Mouse (Mus musculus) adrenal gland, adult 18-20 months (tissue): Measurements from ENCODE around the gene 1700012B07Rik. TPM values are rescaled to one million over a fixed set of nuclear protein-coding genes. Genes with fewer than 3 reads are reported as not detected.

Experiments
- DNase-seq, 2 experiments: peaks; one replicate each; pipeline ENCODE4 v3.0.0; 2021 to 2022; ENCODE audit warnings: low spot score in 2 of 2
- long read RNA-seq, 2 experiments: library from polyadenylated mRNA; stranded (forward); transcript quantifications; one replicate each; pipeline ENCODE4 v2.0.0; 2021
- total RNA-seq, 2 experiments: library from RNA; stranded (reverse); gene quantifications; 1 replicate in 1 of 2; 2 replicates in 1 of 2; pipeline ENCODE4 v1.2.3; 2021

1700012B07Rik gene
- not detected for total RNA-seq
- long read RNA-seq, experiment 1: 0 reads
- long read RNA-seq, experiment 2: 0 reads

- no peak for DNase-seq
Measured at GRCm38 (mm10) chr11:109827946-109828345, at the start of gene 1700012B07Rik. 1700012B07Rik (minus strand) TSS chr11:109828046.

GRCm38 (mm10) chr11:109876767-109877166 lies 48.9 kb upstream of the 1700012B07Rik start:
- no peak for DNase-seq

GRCm38 (mm10) chr11:109875834-109876233 lies 48.0 kb upstream of the 1700012B07Rik start:
- DNase-seq: no peak

- DNase-seq: no peak
Measured at GRCm38 (mm10) chr11:109875525-109875802, 47.6 kb upstream of the 1700012B07Rik start.

GRCm38 (mm10) chr11:109874651-109875524 lies 47.0 kb upstream of the 1700012B07Rik start:
- DNase-seq: no peak

GRCm38 (mm10) chr11:109873852-109874610 lies 46.2 kb upstream of the 1700012B07Rik start:
- DNase-seq: no peak

GRCm38 (mm10) chr11:109873161-109873775 lies 45.4 kb upstream of the 1700012B07Rik start:
- DNase-seq: no peak

GRCm38 (mm10) chr11:109872674-109873073 lies 44.8 kb upstream of the 1700012B07Rik start:
- DNase-seq: no peak

- DNase-seq: no peak
Measured at GRCm38 (mm10) chr11:109872056-109872455, 44.2 kb upstream of the 1700012B07Rik start.

- no peak for DNase-seq
Measured at GRCm38 (mm10) chr11:109867861-109868260, 40.0 kb upstream of the 1700012B07Rik start.

GRCm38 (mm10) chr11:109866537-109867160 lies 38.8 kb upstream of the 1700012B07Rik start:
- no peak for DNase-seq

- no peak for DNase-seq
Measured at GRCm38 (mm10) chr11:109865526-109865925, 37.7 kb upstream of the 1700012B07Rik start.

- DNase-seq: no peak
Measured at GRCm38 (mm10) chr11:109863951-109864350, 36.1 kb upstream of the 1700012B07Rik start.

- DNase-seq: peak; percentile 56 to 60
Measured at GRCm38 (mm10) chr11:109863194-109863746, 35.4 kb upstream of the 1700012B07Rik start.

- peak; percentile 91 to 96 for DNase-seq
Measured at GRCm38 (mm10) chr11:109860508-109860907, 32.7 kb upstream of the 1700012B07Rik start.

- peak in 1 of 2 experiments; percentile 37 for DNase-seq
Measured at GRCm38 (mm10) chr11:109859939-109860469, 32.2 kb upstream of the 1700012B07Rik start.

GRCm38 (mm10) chr11:109859441-109859840 lies 31.6 kb upstream of the 1700012B07Rik start:
- no peak for DNase-seq

GRCm38 (mm10) chr11:109857086-109857485 lies 29.2 kb upstream of the 1700012B07Rik start:
- DNase-seq: peak; percentile 17 to 41

- no peak for DNase-seq
Measured at GRCm38 (mm10) chr11:109854056-109854455, 26.2 kb upstream of the 1700012B07Rik start.

- DNase-seq: no peak
Measured at GRCm38 (mm10) chr11:109853228-109853966, 25.6 kb upstream of the 1700012B07Rik start.
